Mouse (Mus musculus) thymus, postnatal 0 days (tissue): ENCODE measurements around the gene Hilpda. TPM values are rescaled to one million over a fixed set of nuclear protein-coding genes. Genes with fewer than 3 reads are reported as not detected.
A peak's percentile ranks its signal among the peaks of the same experiment; 100 is the strongest.

ENCODE experiments used
- DNase-seq: peaks from one replicate; pipeline ENCODE4 v3.0.0-alpha.2; 2015; ENCODE audit warnings: low spot score
- polyA plus RNA-seq: library from polyadenylated mRNA; unstranded; fragments of >200 nt; fragmentation: Nextera tagmentation; extraction: Ambion mirVana; gene quantifications from 2 replicates; pipeline ENCODE4 v1.2.1, GENCODE M21; 2015

Hilpda gene
- polyA plus RNA-seq, result 55.2 and 59.9 TPM in 2 replicates

GRCm38 (mm10) chr6:29272312-29273072 is at the start of gene Hilpda:
Gene Hilpda, plus strand, starts transcription at chr6:29272488.
- peak; percentile 96 for DNase-seq

GRCm38 (mm10) chr6:29229265-29229913 is 42.9 kb upstream of the Hilpda start:
- no peak for DNase-seq

GRCm38 (mm10) chr6:29230386-29230785 is 41.9 kb upstream of the Hilpda start:
- no peak for DNase-seq

- peak; percentile 58 for DNase-seq
These were observed 40.5 kb upstream of the Hilpda start for GRCm38 (mm10) chr6:29231799-29232198.

- DNase-seq, result peak; percentile 92
These were observed 40.0 kb upstream of the Hilpda start for GRCm38 (mm10) chr6:29232321-29232720.

- DNase-seq, result peak; percentile 41
These were observed 38.6 kb upstream of the Hilpda start for GRCm38 (mm10) chr6:29233710-29234109.

GRCm38 (mm10) chr6:29234272-29234671 is 38.0 kb upstream of the Hilpda start:
- DNase-seq, result peak; percentile 87

- DNase-seq, result peak; percentile 86
These were observed 31.5 kb upstream of the Hilpda start for GRCm38 (mm10) chr6:29240806-29241205.

- peak; percentile 47 for DNase-seq
These were observed 30.6 kb upstream of the Hilpda start for GRCm38 (mm10) chr6:29241697-29242096.

- DNase-seq, result peak; percentile 48
These were observed 30.0 kb upstream of the Hilpda start for GRCm38 (mm10) chr6:29242265-29242664.

- no peak for DNase-seq
These were observed 26.8 kb upstream of the Hilpda start for GRCm38 (mm10) chr6:29245272-29246120.

GRCm38 (mm10) chr6:29246183-29246582 is 26.1 kb upstream of the Hilpda start:
- DNase-seq, result no peak

GRCm38 (mm10) chr6:29246585-29246984 is 25.7 kb upstream of the Hilpda start:
- DNase-seq, result no peak

- no peak for DNase-seq
These were observed 25.2 kb upstream of the Hilpda start for GRCm38 (mm10) chr6:29247072-29247471.

GRCm38 (mm10) chr6:29259418-29259817 is 12.9 kb upstream of the Hilpda start:
- DNase-seq, result peak; percentile 45

GRCm38 (mm10) chr6:29261831-29262230 is 10.5 kb upstream of the Hilpda start:
- no peak for DNase-seq

GRCm38 (mm10) chr6:29263650-29264455 is 8.4 kb upstream of the Hilpda start:
- no peak for DNase-seq

GRCm38 (mm10) chr6:29264456-29264781 is 7.9 kb upstream of the Hilpda start:
- DNase-seq, result no peak

- no peak for DNase-seq
These were observed 5.4 kb upstream of the Hilpda start for GRCm38 (mm10) chr6:29266936-29267335.

- no peak for DNase-seq
These were observed 3.2 kb upstream of the Hilpda start for GRCm38 (mm10) chr6:29269006-29269668.
